Mouse (Mus musculus): ENCODE measurements around the gene Bco2. TPM values are rescaled to one million over a fixed set of nuclear protein-coding genes. Genes with fewer than 3 reads are reported as not detected.

Gene Bco2
- polyA plus RNA-seq, 1 experiment from 2014 or later: 0.20 TPM

GRCm38 (mm10) chr9:50515462-50515861 is 39.5 kb downstream of the Bco2 start:
- ATAC-seq (ENCODE audit: low FRiP score, low TSS enrichment) (no peak), DNase-seq (no peak)
- Histone ChIP-seq H3K4me1 (ENCODE audit: control insufficient read depth, insufficient read depth, low read length) (no peaks in the 10 kb centered on the region), H3K27me3 (ENCODE audit: control insufficient read depth, insufficient read depth, low read length) (no peaks in the 10 kb centered on the region), H3K27ac (replicated peaks; ENCODE audit: low read depth, low read length) (no peak overlapping the region), H3K4me2 (ENCODE audit: low read length) (no peak overlapping the region), H3K9me3 (ENCODE audit: control insufficient read depth, low read length) (no peaks in the 10 kb centered on the region), H3K9ac (replicated peaks; ENCODE audit: low read length) (no peak overlapping the region), H3K4me3 (replicated peaks; ENCODE audit: low read depth, low read length) (no peak overlapping the region), H3K36me3 (ENCODE audit: control insufficient read depth, insufficient read depth, low read length) (no peaks in the 10 kb centered on the region)
- WGBS: 92% methylated on average over 5 of the region's 5 CpGs

GRCm38 (mm10) chr9:50507570-50507969 is 47.4 kb downstream of the Bco2 start:
- DNase-seq (no peak), ATAC-seq (ENCODE audit: low FRiP score, low TSS enrichment) (no peak)
- Histone ChIP-seq H3K4me1 (ENCODE audit: control insufficient read depth, insufficient read depth, low read length) (no peaks in the 10 kb centered on the region), H3K27ac (replicated peaks; ENCODE audit: low read depth, low read length) (no peak overlapping the region), H3K9me3 (ENCODE audit: control insufficient read depth, low read length) (no peaks in the 10 kb centered on the region), H3K4me2 (ENCODE audit: low read length) (no peak overlapping the region), H3K36me3 (ENCODE audit: control insufficient read depth, insufficient read depth, low read length) (no peaks in the 10 kb centered on the region), H3K9ac (replicated peaks; ENCODE audit: low read length) (no peak overlapping the region), H3K27me3 (ENCODE audit: control insufficient read depth, insufficient read depth, low read length) (no peaks in the 10 kb centered on the region), H3K4me3 (replicated peaks; ENCODE audit: low read depth, low read length) (no peak overlapping the region)
- WGBS: 80% methylated on average over 7 of the region's 7 CpGs

GRCm38 (mm10) chr9:50505405-50505804 is 49.6 kb downstream of the Bco2 start:
- Histone ChIP-seq H3K9me3 (ENCODE audit: control insufficient read depth, low read length) (no peaks in the 10 kb centered on the region), H3K27ac (replicated peaks; ENCODE audit: low read depth, low read length) (no peak overlapping the region), H3K4me2 (ENCODE audit: low read length) (no peak overlapping the region), H3K9ac (replicated peaks; ENCODE audit: low read length) (no peak overlapping the region), H3K4me3 (replicated peaks; ENCODE audit: low read depth, low read length) (no peak overlapping the region), H3K36me3 (ENCODE audit: control insufficient read depth, insufficient read depth, low read length) (no peaks in the 10 kb centered on the region), H3K27me3 (ENCODE audit: control insufficient read depth, insufficient read depth, low read length) (no peaks in the 10 kb centered on the region), H3K4me1 (ENCODE audit: control insufficient read depth, insufficient read depth, low read length) (0 out of 2 replicates have a peak, but pooled peaks cover 3% of the 10 kb centered on the region)
- DNase-seq (no peak), ATAC-seq (ENCODE audit: low FRiP score, low TSS enrichment) (no peak)
- 59% methylated on average over 6 of the region's 6 CpGs for WGBS

- Histone ChIP-seq H3K36me3 (ENCODE audit: control insufficient read depth, insufficient read depth, low read length) (no peaks in the 10 kb centered on the region), H3K4me3 (replicated peaks; ENCODE audit: low read depth, low read length) (no peak overlapping the region), H3K9ac (replicated peaks; ENCODE audit: low read length) (no peak overlapping the region), H3K9me3 (ENCODE audit: control insufficient read depth, low read length) (no peaks in the 10 kb centered on the region), H3K4me2 (ENCODE audit: low read length) (no peak overlapping the region), H3K4me1 (ENCODE audit: control insufficient read depth, insufficient read depth, low read length) (0 out of 2 replicates have a peak, but pooled peaks cover 8% of the 10 kb centered on the region), H3K27me3 (ENCODE audit: control insufficient read depth, insufficient read depth, low read length) (no peaks in the 10 kb centered on the region), H3K27ac (replicated peaks; ENCODE audit: low read depth, low read length) (no peak overlapping the region)
- 88% methylated on average over 3 of the region's 3 CpGs for WGBS
- DNase-seq (no peak), ATAC-seq (ENCODE audit: low FRiP score, low TSS enrichment) (no peak)
These were observed 52.0 kb downstream of the Bco2 start for GRCm38 (mm10) chr9:50502949-50503348.

- Histone ChIP-seq H3K36me3 (ENCODE audit: control insufficient read depth, insufficient read depth, low read length) (no peaks in the 10 kb centered on the region), H3K27me3 (ENCODE audit: control insufficient read depth, insufficient read depth, low read length) (no peaks in the 10 kb centered on the region), H3K9ac (replicated peaks; ENCODE audit: low read length) (0 out of 2 replicates have a peak overlapping the region, but pooled peaks have one; percentile 34), H3K4me3 (replicated peaks; ENCODE audit: low read depth, low read length) (peak overlapping the region; percentile 20), H3K4me2 (ENCODE audit: low read length) (peak overlapping the region; percentile 47), H3K4me1 (ENCODE audit: control insufficient read depth, insufficient read depth, low read length) (peaks cover 16% of the 10 kb centered on the region), H3K9me3 (ENCODE audit: control insufficient read depth, low read length) (no peaks in the 10 kb centered on the region), H3K27ac (replicated peaks; ENCODE audit: low read depth, low read length) (peak overlapping the region; percentile 15; the same call in 1 of the 2 replicates)
- DNase-seq (peak; percentile 85), ATAC-seq (ENCODE audit: low FRiP score, low TSS enrichment) (peak; percentile 60; the same call in 1 of the 2 replicates)
- 29% methylated on average over 14 of the region's 14 CpGs for WGBS
These were observed 53.9 kb downstream of the Bco2 start for GRCm38 (mm10) chr9:50500974-50501501.

- Histone ChIP-seq H3K4me1 (ENCODE audit: control insufficient read depth, insufficient read depth, low read length) (peaks cover 20% of the 10 kb centered on the region), H3K27me3 (ENCODE audit: control insufficient read depth, insufficient read depth, low read length) (no peaks in the 10 kb centered on the region), H3K9me3 (ENCODE audit: control insufficient read depth, low read length) (no peaks in the 10 kb centered on the region), H3K36me3 (ENCODE audit: control insufficient read depth, insufficient read depth, low read length) (no peaks in the 10 kb centered on the region), H3K27ac (replicated peaks; ENCODE audit: low read depth, low read length) (0 out of 2 replicates have a peak overlapping the region, but pooled peaks have one; percentile 15), H3K9ac (replicated peaks; ENCODE audit: low read length) (0 out of 2 replicates have a peak overlapping the region, but pooled peaks have one; percentile 16), H3K4me2 (ENCODE audit: low read length) (peak overlapping the region; percentile 47), H3K4me3 (replicated peaks; ENCODE audit: low read depth, low read length) (peak overlapping the region; percentile 20; the same call in 1 of the 2 replicates)
- WGBS: 74% methylated on average over 15 of the region's 15 CpGs
- DNase-seq (peak; percentile 29), ATAC-seq (ENCODE audit: low FRiP score, low TSS enrichment) (no peak)
These were observed 54.5 kb downstream of the Bco2 start for GRCm38 (mm10) chr9:50500467-50500973.

GRCm38 (mm10) chr9:50499781-50500180 is 55.2 kb downstream of the Bco2 start:
- Histone ChIP-seq H3K9me3 (ENCODE audit: control insufficient read depth, low read length) (no peaks in the 10 kb centered on the region), H3K36me3 (ENCODE audit: control insufficient read depth, insufficient read depth, low read length) (no peaks in the 10 kb centered on the region), H3K4me1 (ENCODE audit: control insufficient read depth, insufficient read depth, low read length) (peaks cover 20% of the 10 kb centered on the region), H3K4me3 (replicated peaks; ENCODE audit: low read depth, low read length) (no peak overlapping the region), H3K4me2 (ENCODE audit: low read length) (no peak overlapping the region), H3K27me3 (ENCODE audit: control insufficient read depth, insufficient read depth, low read length) (no peaks in the 10 kb centered on the region), H3K9ac (replicated peaks; ENCODE audit: low read length) (no peak overlapping the region), H3K27ac (replicated peaks; ENCODE audit: low read depth, low read length) (no peak overlapping the region)
- 88% methylated on average over 3 of the region's 3 CpGs for WGBS
- ATAC-seq (ENCODE audit: low FRiP score, low TSS enrichment): no peak
- no peak for DNase-seq

- no peak overlapping the region for H3K9ac ChIP-seq (replicated peaks; ENCODE audit: low read length)
- peaks cover 20% of the 10 kb centered on the region for H3K4me1 ChIP-seq (ENCODE audit: control insufficient read depth, insufficient read depth, low read length)
- no peak overlapping the region for H3K4me3 ChIP-seq (replicated peaks; ENCODE audit: low read depth, low read length)
- 88% methylated on average over 16 of the region's 16 CpGs for WGBS
- H3K36me3 ChIP-seq (ENCODE audit: control insufficient read depth, insufficient read depth, low read length): no peaks in the 10 kb centered on the region
- H3K9me3 ChIP-seq (ENCODE audit: control insufficient read depth, low read length): no peaks in the 10 kb centered on the region
- ATAC-seq (ENCODE audit: low FRiP score, low TSS enrichment): no peak
- no peak overlapping the region for H3K27ac ChIP-seq (replicated peaks; ENCODE audit: low read depth, low read length)
- DNase-seq: no peak
- H3K27me3 ChIP-seq (ENCODE audit: control insufficient read depth, insufficient read depth, low read length): no peaks in the 10 kb centered on the region
- no peak overlapping the region for H3K4me2 ChIP-seq (ENCODE audit: low read length)
These were observed 56.2 kb downstream of the Bco2 start for GRCm38 (mm10) chr9:50498815-50499214.

GRCm38 (mm10) chr9:50497536-50497935 is 57.4 kb downstream of the Bco2 start:
- DNase-seq (no peak), ATAC-seq (ENCODE audit: low FRiP score, low TSS enrichment) (no peak)
- Histone ChIP-seq H3K9ac (replicated peaks; ENCODE audit: low read length) (no peak overlapping the region), H3K9me3 (ENCODE audit: control insufficient read depth, low read length) (no peaks in the 10 kb centered on the region), H3K36me3 (ENCODE audit: control insufficient read depth, insufficient read depth, low read length) (no peaks in the 10 kb centered on the region), H3K27ac (replicated peaks; ENCODE audit: low read depth, low read length) (no peak overlapping the region), H3K4me2 (ENCODE audit: low read length) (no peak overlapping the region), H3K27me3 (ENCODE audit: control insufficient read depth, insufficient read depth, low read length) (no peaks in the 10 kb centered on the region), H3K4me3 (replicated peaks; ENCODE audit: low read depth, low read length) (no peak overlapping the region), H3K4me1 (ENCODE audit: control insufficient read depth, insufficient read depth, low read length) (peaks cover 20% of the 10 kb centered on the region)
- WGBS: 87% methylated on average over 2 of the region's 2 CpGs

All from midbrain, embryonic 14.5 days (tissue).